Mouse (Mus musculus): ENCODE results near the gene Selenof. TPM values are rescaled to one million over a fixed set of nuclear protein-coding genes. Genes with fewer than 3 reads are reported as not detected.

Selenof gene
- total RNA-seq (2021), result 249 and 324 TPM in 2 replicates
- long read RNA-seq, transcript Selenof-201 (5 exons, 1,514 nt), result major isoform, 136 of 140 reads
- long read RNA-seq, partial matches to known transcripts, result 4 of 140 reads
- long read RNA-seq, other reads (novel, unspliced or antisense), result 0 of 140 reads

DNA sequence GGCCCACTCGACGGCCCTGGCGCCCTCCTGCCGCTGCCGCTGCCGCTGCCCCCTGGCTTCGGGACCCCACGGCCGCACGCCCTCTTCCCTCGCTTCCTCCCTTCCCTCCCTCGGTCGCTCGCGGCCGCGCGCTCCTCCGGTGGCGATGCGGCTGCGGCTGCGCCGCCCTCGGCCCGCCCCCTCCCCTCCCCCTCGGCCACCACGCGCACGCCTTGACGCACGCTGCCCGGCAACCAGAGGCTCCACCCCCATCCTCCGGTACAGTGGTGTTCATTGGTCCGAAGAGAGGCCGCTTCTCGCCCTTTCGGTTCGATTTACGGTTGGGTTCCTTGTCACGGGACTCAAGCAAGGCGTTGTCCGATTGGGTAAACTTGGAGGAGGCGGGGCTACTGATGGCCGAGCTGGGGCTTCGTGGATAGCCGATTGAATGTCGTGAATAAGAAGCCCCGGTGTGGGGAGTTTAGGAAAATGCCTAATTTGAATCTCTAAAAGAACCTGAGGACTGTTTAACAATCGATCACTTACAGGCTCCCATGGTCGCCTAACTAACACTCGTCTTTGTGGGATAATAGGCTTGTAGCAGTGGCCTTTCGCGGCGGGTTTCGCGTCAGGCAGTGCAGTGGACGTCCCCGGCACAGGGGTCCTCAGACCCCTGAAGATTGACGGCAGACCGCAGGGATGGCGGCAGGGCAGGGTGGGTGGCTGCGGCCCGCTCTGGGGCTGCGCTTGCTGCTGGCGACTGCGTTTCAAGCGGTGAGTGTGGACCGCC is at the start of gene Selenof, which contains the start of gene Hs2st1:
TSS of gene Selenof (plus strand) at position 258 of the 769 bp plus-strand sequence.
TSS of gene Hs2st1 (minus strand) at position 135 of the 769 bp plus-strand sequence.
- peak; percentile 93 for DNase-seq

DNA sequence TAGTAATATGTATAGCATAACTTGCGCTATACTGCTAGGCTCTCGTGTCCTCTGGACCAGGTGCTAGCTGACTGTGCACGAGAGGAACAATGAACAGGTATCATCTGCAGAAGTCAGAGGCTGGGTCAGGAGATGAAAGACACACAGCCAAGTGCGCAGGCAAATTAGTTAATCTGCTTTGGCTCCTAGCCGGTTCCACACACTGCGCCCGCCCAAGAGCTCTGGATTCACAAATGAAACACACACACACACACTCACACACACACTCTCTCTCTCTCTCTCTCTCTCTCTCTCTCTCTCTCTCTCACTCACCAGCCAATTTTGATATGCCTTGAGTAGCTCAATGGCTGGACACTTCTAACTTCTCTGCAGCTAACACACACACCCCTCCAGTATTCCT is 42.2 kb upstream of the Selenof start:
- no peak for DNase-seq

DNA sequence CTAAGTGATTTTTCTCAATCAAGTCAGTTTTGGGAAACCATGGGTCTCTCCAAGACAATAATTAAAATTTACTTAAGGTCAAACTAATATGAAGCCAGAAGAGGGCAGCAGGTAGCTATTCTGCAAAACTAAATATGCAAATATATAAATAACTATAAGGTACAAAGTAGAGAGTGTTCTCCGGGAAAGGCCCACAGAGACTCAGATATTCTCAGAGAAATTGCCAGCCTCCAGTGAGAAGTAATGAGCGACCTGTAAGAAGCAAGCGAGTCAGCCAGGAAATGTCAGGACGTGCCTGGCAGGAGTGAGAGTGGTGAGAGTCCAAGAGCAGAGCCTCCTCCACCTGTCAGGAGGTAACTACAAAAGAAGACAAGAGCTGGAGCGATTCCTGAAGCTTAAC is 39.1 kb upstream of the Selenof start:
- DNase-seq, result no peak

DNA sequence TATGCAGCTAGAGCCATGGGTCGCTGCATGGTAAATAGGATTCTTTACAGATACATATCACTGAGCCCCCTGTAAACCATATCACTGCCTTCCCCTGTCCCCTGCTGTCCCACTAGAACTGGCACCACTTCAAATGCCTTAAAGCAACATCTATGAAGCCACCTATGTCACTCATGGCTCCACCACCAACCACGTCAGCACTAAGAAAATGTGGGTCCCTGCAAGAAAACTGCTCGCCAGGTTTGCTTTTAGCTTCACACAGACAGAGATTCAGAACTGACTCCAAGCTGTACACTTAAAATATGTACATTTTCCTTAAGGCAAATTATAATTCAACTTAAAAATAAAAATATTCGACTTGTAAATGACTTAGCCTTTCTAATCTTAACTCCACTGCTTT is 35.0 kb upstream of the Selenof start:
- DNase-seq, result no peak

DNA sequence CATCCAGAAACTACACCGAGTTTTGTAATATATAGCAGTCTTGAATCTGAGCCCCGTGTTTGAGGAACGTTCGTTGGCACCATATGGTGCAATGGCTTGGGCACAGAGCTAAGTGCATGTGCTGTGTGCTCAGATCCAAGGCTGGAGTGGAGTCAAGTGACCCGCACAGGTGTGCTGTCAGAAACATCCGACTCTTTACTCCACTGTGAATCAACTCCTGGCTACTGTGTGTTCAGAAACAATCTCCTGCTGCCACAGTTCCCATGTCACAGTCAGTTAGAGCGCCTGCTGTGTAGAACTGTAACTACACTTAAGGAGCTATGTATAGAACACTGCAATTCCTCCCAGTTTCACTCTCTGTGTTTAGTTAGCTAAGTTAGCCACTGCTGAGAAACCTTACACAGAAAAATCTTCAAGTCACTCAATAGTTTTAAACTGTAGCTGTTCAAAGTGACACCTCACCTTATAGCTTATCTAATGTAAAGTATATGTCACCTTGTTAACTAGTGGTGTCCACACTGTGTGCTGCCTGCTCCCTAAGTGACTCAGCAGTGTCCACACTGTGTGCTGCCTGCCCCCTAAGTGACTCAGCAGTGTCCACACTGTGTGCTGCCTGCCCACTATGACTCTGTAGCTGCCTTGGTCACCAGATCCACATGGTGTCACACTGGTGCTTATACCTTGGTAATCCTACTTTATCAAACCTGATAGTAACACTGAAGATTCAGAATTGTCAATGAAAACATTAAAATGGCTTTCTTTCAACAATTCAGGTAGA is 32.8 kb upstream of the Selenof start:
- DNase-seq, result no peak

DNA sequence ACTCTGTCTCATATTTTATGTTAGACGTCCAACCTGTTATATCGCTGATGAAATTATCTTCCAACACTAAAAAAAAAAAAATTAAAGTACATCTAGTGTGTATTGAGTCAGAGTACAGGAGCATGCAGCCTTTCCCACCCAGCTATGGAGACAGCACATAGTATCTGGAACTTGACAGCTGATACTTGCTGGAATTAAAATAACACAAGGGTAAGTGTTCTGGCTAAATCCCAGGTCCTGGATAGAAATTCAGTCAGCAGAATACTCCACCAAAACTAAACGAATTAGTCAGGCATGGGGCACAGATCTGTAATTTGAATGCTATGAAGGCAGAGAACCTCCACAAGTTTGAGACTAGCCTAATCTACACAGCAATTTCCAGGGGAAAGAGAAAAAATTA is 31.1 kb upstream of the Selenof start:
- DNase-seq, result no peak

DNA sequence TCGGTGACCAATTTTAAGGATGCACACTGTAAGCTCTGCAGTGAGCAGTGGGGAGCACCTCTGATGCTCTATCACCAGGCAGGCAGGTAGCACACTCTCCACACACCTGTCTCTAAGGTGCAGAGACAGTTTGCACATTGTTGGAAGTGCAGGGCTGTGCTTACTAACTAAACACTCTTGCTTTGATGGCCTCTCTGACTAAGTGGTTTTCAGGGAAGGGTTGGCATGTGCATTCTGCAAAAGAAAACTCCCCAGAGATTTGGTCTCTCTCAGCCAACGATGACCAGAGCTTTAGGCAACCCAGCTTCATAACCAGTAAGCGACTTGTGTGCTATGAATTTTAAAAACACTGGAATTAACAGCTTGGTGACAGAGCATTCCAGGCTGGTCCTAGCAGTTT is 29.3 kb upstream of the Selenof start:
- DNase-seq, result no peak

GRCm38 (mm10) chr3:144541906-144542438 is 28.1 kb upstream of the Selenof start:
- no peak for DNase-seq

DNA sequence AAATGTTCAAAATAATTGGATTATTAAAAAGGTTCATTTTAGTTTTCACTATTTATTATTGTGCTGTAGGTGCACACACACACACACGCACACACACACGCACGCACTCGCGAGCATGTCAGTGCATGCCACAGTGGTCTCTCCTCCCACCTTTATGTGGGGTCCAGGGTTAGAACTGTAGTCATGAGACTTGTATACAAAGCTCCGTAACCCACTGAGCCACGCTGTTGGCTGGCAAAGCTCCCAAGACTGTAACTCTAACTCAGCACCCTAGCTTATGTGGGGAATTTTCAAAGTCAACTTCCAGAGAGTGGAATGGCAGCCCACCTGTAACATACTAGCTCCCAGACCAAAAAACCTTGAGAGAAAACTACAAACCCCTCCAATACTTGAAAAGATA is 25.0 kb upstream of the Selenof start:
- DNase-seq, result no peak

GRCm38 (mm10) chr3:144545832-144546231 is 24.3 kb upstream of the Selenof start:
- no peak for DNase-seq

- no peak for DNase-seq
Measured at GRCm38 (mm10) chr3:144546490-144546889, 23.6 kb upstream of the Selenof start.

DNA sequence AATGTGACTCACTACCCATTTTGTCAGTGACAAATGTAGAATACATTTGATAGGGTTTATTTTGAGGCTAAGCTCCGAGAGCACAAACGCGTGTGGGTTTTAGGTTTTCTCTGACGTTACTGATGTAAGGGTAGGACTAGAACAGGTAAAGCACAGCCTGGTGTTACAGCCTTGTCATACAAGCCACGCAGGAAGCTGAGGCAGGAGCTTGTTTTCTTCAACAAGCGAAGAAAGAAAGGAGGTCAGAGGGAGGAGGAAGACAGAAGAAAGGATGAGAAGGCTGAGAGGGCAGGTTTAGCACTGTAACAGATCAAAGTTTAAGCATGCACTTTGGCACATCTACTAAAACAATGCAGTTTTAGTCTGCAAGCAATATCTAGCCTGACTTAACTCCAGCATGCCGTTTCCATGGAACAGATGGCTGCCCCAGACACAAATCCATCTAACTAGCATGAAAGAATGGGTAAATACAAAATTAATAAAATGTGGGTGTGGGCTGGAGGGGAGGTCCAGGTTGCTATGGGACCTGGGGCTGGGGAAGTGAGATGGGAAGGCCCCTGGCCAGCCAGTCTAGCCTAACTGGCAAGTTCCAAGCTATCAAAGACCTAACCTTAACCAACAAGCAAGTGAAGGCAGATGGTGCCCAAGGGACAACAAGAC is 21.8 kb upstream of the Selenof start:
- DNase-seq, result no peak

DNA sequence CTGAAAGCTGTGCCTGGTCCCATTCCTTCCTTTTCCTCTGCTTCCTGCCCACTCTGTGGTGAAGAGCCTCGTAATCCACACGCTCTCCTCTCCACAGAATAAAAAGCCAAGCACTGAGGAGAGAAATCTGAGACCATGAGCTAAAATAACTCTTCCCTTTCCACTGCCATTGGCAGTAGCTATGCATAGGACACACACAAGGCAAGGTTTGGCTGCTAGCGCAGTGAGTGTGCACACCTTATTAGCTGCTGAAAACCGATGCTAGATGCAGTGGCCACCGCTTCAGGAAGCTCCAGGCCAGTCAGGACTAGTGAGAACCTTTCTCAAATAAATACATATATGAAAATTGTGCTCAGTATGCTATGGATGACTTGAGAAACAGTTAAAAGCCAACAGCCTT is 20.1 kb upstream of the Selenof start:
- DNase-seq, result no peak

DNA sequence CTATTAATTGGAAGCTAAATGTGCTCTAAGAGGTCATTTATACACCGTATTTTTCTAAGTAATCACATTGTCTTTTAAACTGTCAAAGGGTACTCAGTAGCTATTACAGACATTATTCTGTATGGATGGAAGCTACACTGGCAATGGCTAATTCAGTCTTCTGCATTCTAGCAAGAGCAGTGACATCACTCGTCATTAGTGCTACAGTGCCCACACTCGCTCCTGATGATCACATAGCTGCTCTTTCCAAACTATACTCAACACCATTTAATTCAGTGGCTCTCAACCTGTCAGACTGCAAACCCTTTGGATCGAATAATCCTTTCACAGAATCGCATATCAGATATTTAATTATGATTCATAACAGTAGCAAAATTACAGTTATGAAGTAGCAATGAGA is 19.4 kb upstream of the Selenof start:
- no peak for DNase-seq

DNA sequence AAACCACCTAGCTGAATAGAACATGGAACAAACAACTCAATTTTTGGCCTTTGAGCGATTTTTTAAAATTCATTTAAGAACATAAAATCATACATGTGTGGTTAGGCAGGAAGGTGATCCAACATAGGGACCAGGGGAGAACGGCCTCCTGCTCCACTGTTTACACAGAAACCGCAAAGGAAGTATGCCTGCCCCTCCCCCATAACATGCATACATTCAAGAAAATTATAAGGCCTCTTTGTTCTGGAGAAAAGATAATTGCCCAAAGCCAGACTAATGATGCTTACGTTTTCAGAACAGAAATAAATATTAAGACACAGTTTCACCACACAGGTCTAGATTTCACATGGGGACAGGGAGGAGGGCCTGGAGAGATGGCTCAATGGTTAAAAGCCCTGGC is 18.7 kb upstream of the Selenof start:
- DNase-seq, result no peak

DNA sequence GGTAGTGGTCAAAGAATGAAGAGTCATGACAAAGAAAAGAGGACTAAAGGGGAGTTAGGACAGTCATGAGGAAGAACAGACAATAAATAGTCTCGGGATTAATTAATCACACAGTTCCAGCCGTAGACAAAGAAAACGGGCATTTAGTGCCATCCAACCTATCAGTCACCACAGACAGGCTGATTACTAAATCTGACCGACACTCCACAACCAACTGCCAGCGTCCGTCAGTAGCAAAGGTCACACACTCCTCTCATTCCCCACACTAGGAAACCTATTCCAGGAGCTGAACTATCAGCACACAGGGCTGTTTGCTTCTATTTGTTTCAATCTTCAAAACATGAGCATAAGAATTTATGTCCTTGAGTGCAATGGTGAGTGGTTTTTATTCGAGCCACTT is 16.2 kb upstream of the Selenof start:
- DNase-seq, result no peak

DNA sequence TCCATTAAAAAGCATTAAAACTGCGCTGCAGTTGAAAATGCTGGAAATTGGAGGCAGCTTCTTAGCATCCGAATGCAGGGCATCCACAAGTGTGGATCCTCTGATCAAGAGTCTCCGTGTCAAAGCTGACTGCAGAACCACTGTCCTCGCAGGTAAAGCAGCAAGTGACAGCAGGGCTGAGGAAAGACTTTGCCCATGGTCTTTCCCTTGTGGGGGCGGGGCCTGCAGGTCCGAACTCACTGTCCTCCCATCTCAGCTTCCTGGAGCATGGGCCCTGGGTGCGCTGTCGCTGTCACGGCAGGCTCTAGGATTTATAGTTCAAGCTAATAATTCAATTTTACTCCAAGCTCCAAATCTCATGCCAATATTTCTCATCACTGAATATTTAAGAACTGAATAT is 15.6 kb upstream of the Selenof start:
- DNase-seq, result no peak

DNA sequence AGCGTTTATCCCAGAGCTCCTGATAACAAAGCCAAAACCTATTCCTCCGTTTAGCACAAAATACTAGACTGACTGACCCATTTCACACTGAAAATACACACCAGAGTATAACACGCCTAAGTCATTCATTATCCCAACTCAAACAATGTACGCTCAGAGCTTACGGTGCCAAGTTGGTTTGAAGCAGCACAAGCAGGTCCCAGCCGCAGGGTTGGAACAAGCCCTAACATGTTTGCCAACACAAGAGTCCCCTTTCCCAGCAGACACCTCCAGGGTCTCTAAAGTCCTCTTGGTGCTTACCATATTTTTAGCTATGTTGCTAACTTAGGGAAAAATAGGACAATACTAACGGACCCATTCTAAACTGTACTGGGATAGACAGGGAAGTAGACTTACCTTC is 15.0 kb upstream of the Selenof start:
- DNase-seq, result no peak

- no peak for DNase-seq
Measured at GRCm38 (mm10) chr3:144556625-144557324, 13.3 kb upstream of the Selenof start.

DNA sequence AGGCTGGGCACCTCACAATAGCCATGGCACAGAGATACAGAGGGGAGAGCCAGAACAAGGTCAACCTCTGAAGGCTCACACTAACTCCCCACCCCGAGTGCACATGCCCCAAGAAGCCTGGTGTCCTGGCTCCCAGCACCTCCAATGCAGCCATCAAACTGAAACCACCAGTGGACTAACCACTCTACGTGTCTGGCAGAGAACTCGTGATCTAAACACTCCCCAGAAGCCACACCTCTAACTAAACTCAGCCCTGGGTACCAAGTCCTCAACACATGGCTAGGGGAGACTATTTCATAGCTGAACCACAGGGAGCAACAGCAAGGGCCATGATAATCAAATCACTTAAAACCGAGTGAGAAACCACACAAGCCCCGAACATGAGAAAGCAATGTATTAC is 11.8 kb upstream of the Selenof start:
- no peak for DNase-seq

- no peak for DNase-seq
Measured at GRCm38 (mm10) chr3:144561511-144562250, 8.4 kb upstream of the Selenof start.
